Mouse (Mus musculus) mesoderm, embryonic 11.5 days (tissue): Measurements from ENCODE around the gene Tmeff1.
"Not testable (repeated sequence)": the region's sequence is repeated elsewhere in the genome, so short reads cannot be mapped to it uniquely, and the experiment has no call there.

Source experiments
- DNase-seq: peaks from one replicate; pipeline ENCODE4 v3.0.0-alpha.2; 2012; ENCODE audit warnings: low read depth, low spot score

Tmeff1 gene

DNA sequence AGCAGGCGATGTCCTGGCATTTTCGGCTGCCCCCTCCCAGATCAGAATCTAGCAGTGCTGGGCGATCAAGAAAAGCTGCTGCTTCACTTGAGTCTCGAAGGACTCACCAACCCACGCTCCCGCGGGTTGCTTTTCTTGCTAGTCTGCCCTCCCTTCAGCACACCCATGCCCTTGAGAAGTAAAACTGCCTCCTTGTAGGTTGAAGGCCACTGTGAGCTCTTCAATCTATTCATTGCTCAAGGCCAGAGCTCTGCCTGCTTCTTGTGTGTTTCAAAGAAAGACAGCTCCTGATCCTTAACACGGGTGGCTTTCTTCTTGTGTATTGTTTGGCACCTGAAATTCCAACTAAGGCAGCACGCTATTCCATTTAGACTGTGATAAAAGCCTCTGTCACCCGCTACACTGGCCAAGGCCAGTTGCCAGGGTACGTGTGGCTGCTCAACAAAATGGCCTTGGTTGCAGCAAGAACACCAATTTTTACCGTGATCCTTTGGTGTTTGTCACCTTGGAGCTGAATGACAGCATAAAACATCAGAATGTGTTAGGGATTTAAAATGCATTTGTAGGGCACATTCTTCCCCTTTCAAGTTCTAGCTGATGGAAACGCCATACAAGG is 91.7 kb downstream of the Tmeff1 start:
- no peak for DNase-seq

DNA sequence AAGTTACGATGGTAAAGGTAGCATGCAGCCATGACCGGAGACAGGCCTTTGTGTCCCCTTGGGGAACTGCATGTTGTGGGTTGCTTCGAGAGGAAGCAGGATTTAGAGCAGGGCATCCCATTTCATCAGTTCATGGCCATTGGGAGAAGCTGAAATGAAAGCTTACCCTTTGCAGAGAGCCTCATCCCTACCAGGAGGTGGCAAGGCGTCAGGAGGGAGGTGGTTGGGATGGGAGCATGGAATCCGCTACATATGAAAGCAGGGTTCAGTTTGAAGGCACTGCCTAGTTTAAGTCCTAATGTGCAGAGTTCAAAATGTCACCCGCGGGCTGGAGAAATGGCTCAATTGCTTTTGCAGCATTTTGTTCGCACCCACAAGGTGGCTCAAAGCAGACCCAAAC is 92.3 kb downstream of the Tmeff1 start:
- no peak for DNase-seq

- no peak for DNase-seq
These were observed 92.8 kb downstream of the Tmeff1 start for GRCm38 (mm10) chr4:48677812-48678211.

- no peak for DNase-seq
These were observed 93.8 kb downstream of the Tmeff1 start for GRCm38 (mm10) chr4:48678793-48679192.

DNA sequence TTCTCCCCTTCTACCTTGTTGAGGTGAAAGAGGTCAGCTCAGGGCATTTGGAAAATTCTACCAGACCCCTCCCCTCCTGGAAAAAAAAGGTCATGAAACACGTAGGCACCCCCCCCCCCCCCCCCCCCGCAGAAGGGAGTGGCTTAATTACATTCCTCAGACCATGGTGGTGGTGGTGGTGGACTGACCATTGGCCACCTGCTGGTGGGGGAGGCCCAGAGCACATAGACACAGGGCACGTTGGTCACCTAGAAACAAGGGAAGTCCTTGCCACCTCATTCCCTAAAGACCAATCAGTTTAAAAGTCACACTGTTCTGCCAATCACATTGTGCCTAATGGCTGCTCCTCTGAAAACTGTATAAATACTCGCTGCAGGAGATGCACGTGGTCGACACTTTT is 94.8 kb downstream of the Tmeff1 start:
- DNase-seq = not testable (repeated sequence)

- no peak for DNase-seq
These were observed 95.2 kb downstream of the Tmeff1 start for GRCm38 (mm10) chr4:48680214-48680613.

DNA sequence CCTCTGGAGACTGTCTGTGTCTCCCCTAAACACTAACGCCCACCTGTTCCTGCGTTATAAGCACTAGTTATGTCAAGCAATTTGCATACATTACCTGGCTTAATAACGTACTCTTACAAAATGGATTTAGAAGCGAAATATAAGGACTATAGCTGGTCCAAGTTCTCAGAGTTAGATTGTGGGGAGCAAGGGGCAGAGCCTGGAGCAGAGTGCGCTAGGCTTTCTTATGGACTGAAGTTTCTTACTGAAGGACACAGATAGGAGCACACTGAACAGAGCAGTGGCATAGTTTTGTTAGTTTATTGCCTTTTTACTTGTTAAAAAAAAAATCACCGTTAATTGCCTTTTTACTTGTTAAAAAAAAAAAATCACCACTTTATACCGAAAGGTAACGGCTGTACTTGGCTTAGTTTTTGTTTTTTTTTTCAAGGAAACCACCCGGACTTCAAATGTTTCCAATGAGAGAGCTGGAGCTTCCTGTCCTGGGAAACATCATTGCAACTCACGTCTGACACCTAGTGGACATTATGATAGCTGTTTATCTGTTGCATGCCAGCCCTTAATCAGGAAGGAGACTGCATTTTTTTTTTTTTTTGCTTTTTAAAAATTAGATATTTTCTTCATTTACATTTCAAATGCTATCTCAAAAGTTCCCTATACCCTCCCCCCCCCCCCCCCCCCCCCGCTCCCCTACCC is 95.8 kb downstream of the Tmeff1 start:
- peak; percentile 83 for DNase-seq

GRCm38 (mm10) chr4:48683126-48683525 is 98.2 kb downstream of the Tmeff1 start:
- DNase-seq = no peak

DNA sequence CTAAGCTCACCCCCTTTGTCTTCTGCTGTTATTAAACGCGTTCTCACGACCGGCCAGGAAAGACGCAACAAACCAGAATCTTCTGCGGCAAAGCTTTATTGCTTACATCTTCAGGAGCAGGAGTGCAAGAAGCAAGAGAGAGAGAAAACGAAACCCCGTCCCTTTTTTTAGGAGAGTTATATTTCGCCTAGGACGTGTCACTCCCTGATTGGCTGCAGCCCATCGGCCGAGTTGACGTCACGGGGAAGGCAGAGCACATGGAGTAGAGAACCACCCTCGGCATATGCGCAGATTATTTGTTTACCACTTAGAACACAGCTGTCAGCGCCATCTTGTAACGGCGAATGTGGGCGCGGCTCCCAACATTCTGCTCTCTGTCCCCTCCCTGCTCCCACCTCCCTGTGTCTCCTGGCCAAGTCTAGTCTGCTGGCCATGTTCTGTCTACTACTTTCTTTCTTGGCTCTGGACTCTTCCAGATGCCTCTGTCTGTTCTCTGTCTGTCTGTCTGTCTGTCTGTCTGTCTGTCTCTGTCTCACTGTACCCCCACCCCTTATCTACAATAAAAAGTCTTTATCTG is 98.7 kb downstream of the Tmeff1 start:
- DNase-seq = not testable (repeated sequence)

- no peak for DNase-seq
These were observed 99.7 kb downstream of the Tmeff1 start for GRCm38 (mm10) chr4:48684593-48685187.

DNA sequence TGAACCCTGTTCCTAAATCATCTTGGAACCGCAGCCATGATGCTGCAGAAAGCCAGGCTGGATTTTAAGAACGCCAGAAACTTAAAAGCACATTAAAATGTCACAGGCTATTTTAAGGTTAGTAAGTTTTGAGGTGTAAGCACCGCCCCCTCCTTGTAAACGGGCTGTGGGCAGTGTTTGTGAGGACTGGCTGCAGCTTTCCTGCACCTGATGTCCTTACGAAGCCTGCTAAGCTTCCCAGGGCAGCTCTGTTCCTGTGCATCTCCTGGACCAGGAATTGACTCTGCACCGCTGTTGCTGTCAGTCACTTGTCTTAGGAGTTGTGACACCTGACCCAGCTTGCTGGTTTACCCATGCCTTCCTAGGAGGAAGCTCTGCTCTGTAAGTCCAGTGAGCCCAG is 103.2 kb downstream of the Tmeff1 start:
- DNase-seq = no peak

- DNase-seq = peak; percentile 65
These were observed 105.7 kb downstream of the Tmeff1 start for GRCm38 (mm10) chr4:48690640-48691039.

DNA sequence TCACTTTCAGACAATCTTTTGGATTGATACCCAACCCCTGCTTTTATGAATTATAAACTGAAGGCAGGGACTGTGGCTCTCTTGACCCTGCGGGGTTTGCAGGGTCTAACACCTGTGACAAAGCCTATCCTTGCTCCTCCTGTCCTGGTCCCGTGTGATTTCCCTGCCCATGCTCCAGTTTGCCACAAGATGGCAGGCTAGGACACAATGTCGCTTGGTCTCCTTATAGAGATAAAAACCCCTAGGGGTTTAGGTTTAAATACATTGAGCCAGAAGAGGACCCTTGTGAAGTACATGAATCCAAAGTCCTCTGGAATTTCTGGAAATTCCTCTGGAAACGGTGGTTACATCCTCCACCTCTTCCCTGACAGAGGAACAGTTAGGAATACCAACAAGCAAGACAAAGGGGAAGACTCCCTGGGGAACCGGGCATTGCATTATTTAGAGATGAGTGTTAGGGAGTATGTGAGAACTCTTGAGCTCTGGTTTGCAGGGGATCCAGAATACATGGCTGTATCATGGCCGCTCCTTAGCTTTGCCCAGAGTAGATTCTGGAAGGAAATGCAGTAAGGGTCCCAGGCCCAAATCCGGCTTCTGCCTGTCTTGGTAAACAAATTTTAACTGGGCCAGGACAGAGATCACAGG is 106.9 kb downstream of the Tmeff1 start:
- DNase-seq = peak; percentile 78

- no peak for DNase-seq
These were observed 107.8 kb downstream of the Tmeff1 start for GRCm38 (mm10) chr4:48692736-48693292.

DNA sequence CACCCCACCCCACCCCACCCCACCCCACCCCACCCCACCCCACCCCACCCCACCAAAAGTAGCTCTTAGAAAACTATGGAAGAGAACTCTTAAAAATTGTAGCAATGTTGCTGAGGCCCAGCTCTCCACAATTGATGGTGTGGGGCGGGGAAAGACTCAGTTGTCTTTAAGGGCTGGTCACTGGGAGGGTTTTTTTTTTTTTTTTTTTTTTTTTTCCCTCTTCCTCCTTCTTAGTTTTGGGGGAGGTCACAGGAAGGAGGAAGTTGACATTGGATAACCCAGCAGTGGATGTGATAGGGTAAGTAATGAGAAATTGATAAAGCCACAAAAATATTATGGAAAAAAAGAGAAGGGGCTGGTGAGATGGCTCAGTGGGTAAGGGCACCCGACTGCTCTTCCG is 111.7 kb downstream of the Tmeff1 start:
- DNase-seq = no peak

DNA sequence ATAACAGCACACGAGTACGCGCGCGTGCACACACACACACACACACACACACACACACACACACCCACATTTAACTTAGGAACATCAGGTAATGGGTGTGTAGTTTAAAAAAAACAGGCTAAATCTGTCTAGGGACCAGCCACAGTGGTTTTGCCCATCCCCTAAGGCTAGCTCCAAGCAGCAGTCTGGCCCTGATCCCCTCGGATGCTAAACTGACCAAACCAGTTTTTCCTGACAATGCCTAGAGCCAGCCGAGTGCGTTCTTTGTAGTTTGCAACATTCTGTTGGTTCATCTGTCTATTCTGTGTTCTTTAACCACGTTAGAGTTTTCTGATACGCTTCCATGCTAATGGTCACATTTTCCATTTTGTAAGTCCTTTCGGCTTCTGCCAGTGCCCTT is 112.3 kb downstream of the Tmeff1 start:
- no peak for DNase-seq
